Mouse (Mus musculus) urinary bladder, postnatal 4 days (tissue): Measurements from ENCODE around the gene Lemd2.
"Not testable (repeated sequence)": the region's sequence is repeated elsewhere in the genome, so short reads cannot be mapped to it uniquely, and the experiment has no call there.

Source experiments
- DNase-seq, 2 experiments: peaks; one replicate each; pipeline ENCODE4 v3.0.0; 2021 to 2022; ENCODE audit warnings: low spot score in 2 of 2

The Lemd2 gene

GRCm38 (mm10) chr17:27204075-27204909 lies at the start of gene Lemd2:
Gene Lemd2, minus strand, starts transcription at chr17:27204469.
- DNase-seq: peak; percentile 96

GRCm38 (mm10) chr17:27251150-27251549 lies 46.9 kb upstream of the Lemd2 start:
- no peak for DNase-seq

- DNase-seq: no peak
Observed at GRCm38 (mm10) chr17:27250461-27250860, 46.2 kb upstream of the Lemd2 start.

- no peak for DNase-seq
Observed at GRCm38 (mm10) chr17:27249073-27249472, 44.8 kb upstream of the Lemd2 start.

GRCm38 (mm10) chr17:27247680-27248386 lies 43.6 kb upstream of the Lemd2 start:
- DNase-seq: no peak

- DNase-seq: no peak
Observed at GRCm38 (mm10) chr17:27245851-27246381, 41.6 kb upstream of the Lemd2 start.

- DNase-seq: no peak
Observed at GRCm38 (mm10) chr17:27244912-27245311, 40.6 kb upstream of the Lemd2 start.

GRCm38 (mm10) chr17:27242194-27243189 lies 38.2 kb upstream of the Lemd2 start:
- no peak for DNase-seq

- DNase-seq: peak in 1 of 2 experiments; percentile 85
Observed at GRCm38 (mm10) chr17:27240556-27241457, 36.5 kb upstream of the Lemd2 start.

- no peak for DNase-seq
Observed at GRCm38 (mm10) chr17:27239941-27240340, 35.7 kb upstream of the Lemd2 start.

GRCm38 (mm10) chr17:27238637-27239036 lies 34.4 kb upstream of the Lemd2 start:
- DNase-seq: no peak

GRCm38 (mm10) chr17:27237731-27238130 lies 33.5 kb upstream of the Lemd2 start:
- DNase-seq: no peak

GRCm38 (mm10) chr17:27233298-27233697 lies 29.0 kb upstream of the Lemd2 start:
- no peak for DNase-seq

- DNase-seq: no peak
Observed at GRCm38 (mm10) chr17:27232176-27232575, 27.9 kb upstream of the Lemd2 start.

- DNase-seq: not testable (repeated sequence)
Observed at GRCm38 (mm10) chr17:27231586-27231985, 27.3 kb upstream of the Lemd2 start.

- DNase-seq: no peak
Observed at GRCm38 (mm10) chr17:27231146-27231503, 26.9 kb upstream of the Lemd2 start.

GRCm38 (mm10) chr17:27230455-27231145 lies 26.3 kb upstream of the Lemd2 start:
- DNase-seq: no peak

- no peak for DNase-seq
Observed at GRCm38 (mm10) chr17:27229710-27230454, 25.6 kb upstream of the Lemd2 start.
